Mouse (Mus musculus) heart, embryonic 12.5 days (tissue): ENCODE measurements at regions not wholly inside any gene's neighbourhood (a gene's known extent, or its start where the extent isn't known, plus 50 kb on each side); places are given as distances from the start of the nearest gene placed in this dataset.
"Not testable (repeated sequence)": the region's sequence is repeated elsewhere in the genome, so short reads cannot be mapped to it uniquely, and the experiment has no call there.

Experiments used
- ATAC-seq: fragments of 200-750 bp; cut with Nextera tagmentation; 2 replicates; pipeline ENCODE4 v1.8.0; 2017; ENCODE audit warnings: moderate TSS enrichment, moderate library complexity; ENCODE audit not compliant: insufficient number of reproducible peaks, low FRiP score
- H3K27ac ChIP-seq: fragments of 300-500 bp; sonication (generic); 2 replicates; pipeline ENCODE4 v1.5.1; 2016; ENCODE audit warnings: mild to moderate bottlenecking, moderate library complexity; ENCODE audit not compliant: poor library complexity, severe bottlenecking
- H3K27me3 ChIP-seq: fragments of 300-500 bp; sonication (generic); replicated peaks from 2 replicates; pipeline ENCODE4 v1.6.1; 2016; ENCODE audit warnings: mild to moderate bottlenecking, moderate library complexity
- H3K36me3 ChIP-seq: fragments of 300-500 bp; sonication (generic); 2 replicates; pipeline ENCODE4 v1.6.1; 2016; ENCODE audit warnings: mild to moderate bottlenecking, moderate library complexity
- H3K4me1 ChIP-seq: fragments of 300-500 bp; sonication (generic); replicated peaks from 2 replicates; pipeline ENCODE4 v1.6.1; 2016; ENCODE audit warnings: mild to moderate bottlenecking
- H3K4me2 ChIP-seq: fragments of 300-500 bp; sonication (generic); 2 replicates; pipeline ENCODE4 v1.6.1; 2016; ENCODE audit warnings: mild to moderate bottlenecking, moderate library complexity
- H3K4me3 ChIP-seq: fragments of 300-500 bp; sonication (generic); 2 replicates; pipeline ENCODE4 v1.5.1; 2016; ENCODE audit warnings: mild to moderate bottlenecking
- H3K9ac ChIP-seq: fragments of 300-500 bp; sonication (generic); 2 replicates; pipeline ENCODE4 v1.6.1; 2016; ENCODE audit warnings: mild to moderate bottlenecking, moderate library complexity
- H3K9me3 ChIP-seq: fragments of 300-500 bp; sonication (generic); replicated peaks from 2 replicates; pipeline ENCODE4 v1.6.1; 2016; ENCODE audit warnings: mild to moderate bottlenecking, moderate library complexity
- WGBS: fragments of 180-500 bp; shearing (Covaris S2); methylation state at CpG from one replicate; pipeline ENCODE4 v1.1.7; 2016; 5-methylcytosine and 5-hydroxymethylcytosine counted together

GRCm38 (mm10) chr8:126819261-126819660 is 126.4 kb downstream of the Tomm20 start:
- Histone ChIP-seq H3K4me1 (peaks cover 2% of the 10 kb centered on the region), H3K9ac (no peak overlapping the region), H3K27me3 (no peaks in the 10 kb centered on the region), H3K4me2 (no peak overlapping the region), H3K4me3 (no peak overlapping the region), H3K27ac (no peak overlapping the region), H3K36me3 (no peaks in the 10 kb centered on the region), H3K9me3 (no peaks in the 10 kb centered on the region)
- no peak for ATAC-seq
- WGBS: 86% methylated on average over 3 of the region's 3 CpGs

DNA sequence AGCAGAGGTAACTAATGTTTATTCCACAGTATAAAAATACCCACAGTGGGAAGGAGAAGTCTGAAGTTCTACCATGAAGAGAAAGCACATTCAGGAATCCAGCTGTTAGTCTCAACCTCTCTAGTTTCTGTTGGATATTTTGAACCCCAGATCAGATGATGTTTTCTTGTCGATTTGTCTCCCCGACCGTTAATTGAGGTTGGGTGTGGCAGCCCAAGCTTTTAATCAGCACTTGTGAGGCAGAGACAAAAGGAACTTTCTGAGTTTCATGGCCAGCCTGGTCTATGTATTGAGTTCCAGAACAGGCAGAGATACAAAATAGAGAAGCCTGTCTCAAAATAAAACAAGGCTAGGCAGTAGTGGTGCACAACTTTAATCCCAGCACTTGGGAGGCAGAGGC is 129.5 kb downstream of the Tomm20 start:
- H3K9ac ChIP-seq: no peak overlapping the region
- H3K4me2 ChIP-seq: no peak overlapping the region
- no peak for ATAC-seq
- 72% methylated on average over 3 of the region's 3 CpGs for whole genome bisulfite sequencing
- no peak overlapping the region for H3K4me3 ChIP-seq
- no peak overlapping the region for H3K27ac ChIP-seq
- H3K27me3 ChIP-seq: no peaks in the 10 kb centered on the region
- no peaks in the 10 kb centered on the region; the same call in 1 of the 2 replicates for H3K4me1 ChIP-seq
- H3K9me3 ChIP-seq: peaks cover 6% of the 10 kb centered on the region; the same call in 1 of the 2 replicates
- peaks cover 4% of the 10 kb centered on the region; the same call in 1 of the 2 replicates for H3K36me3 ChIP-seq

DNA sequence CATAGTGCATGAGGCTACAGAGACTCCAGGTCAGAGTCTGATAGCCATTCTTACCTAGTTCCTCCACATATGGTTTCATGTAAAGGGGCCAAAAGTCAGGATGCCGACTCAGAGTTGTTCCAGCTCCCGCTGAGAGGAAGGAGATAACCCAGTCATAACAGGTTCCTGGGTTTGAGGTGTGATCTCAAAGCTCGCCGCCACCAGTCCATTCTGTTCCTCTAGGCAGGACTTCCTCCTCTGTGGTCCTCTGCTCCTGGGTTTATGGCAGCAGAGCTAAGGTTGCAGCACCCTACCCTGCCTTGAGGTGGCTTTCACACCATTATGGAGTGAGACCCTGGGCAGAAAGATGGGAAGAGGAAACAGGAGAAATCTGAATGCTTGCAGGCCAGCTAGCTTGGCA is 131.2 kb downstream of the Tomm20 start:
- WGBS: 47% methylated on average over 4 of the region's 4 CpGs

DNA sequence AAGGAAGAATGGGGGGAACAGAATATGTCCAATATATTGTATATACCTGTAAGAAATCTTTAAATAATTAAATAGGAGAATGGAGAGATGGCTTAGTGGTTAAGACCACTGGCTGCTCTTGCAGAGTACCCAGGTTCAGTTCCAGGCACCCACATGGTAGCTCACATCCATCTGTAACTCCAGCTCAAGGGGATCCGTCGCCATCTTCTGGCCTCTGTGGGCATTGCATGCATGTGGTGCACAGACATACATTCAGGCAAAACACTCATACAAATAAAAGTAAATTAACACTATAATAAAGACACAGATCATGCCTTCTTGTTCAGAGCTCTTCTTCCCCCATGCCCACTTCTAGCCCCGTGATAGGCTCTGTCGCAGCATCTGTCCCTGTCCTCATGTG is 132.0 kb downstream of the Tomm20 start:
- H3K27ac ChIP-seq: no peak overlapping the region
- H3K9me3 ChIP-seq: peaks cover 6% of the 10 kb centered on the region; the same call in 1 of the 2 replicates
- no peaks in the 10 kb centered on the region; the same call in 1 of the 2 replicates for H3K4me1 ChIP-seq
- H3K9ac ChIP-seq: no peak overlapping the region
- peaks cover 4% of the 10 kb centered on the region; the same call in 1 of the 2 replicates for H3K36me3 ChIP-seq
- H3K27me3 ChIP-seq: no peaks in the 10 kb centered on the region
- no peak for ATAC-seq
- no peak overlapping the region for H3K4me2 ChIP-seq
- WGBS: 71% methylated on average over 4 of the region's 4 CpGs
- no peak overlapping the region for H3K4me3 ChIP-seq

More for the DNA sequence above, 131.2 kb downstream of the Tomm20 start:
- ATAC-seq: no peak
- Histone ChIP-seq H3K4me2 (no peak overlapping the region), H3K9me3 (peaks cover 6% of the 10 kb centered on the region; the same call in 1 of the 2 replicates), H3K9ac (no peak overlapping the region), H3K27me3 (no peaks in the 10 kb centered on the region), H3K4me3 (no peak overlapping the region), H3K4me1 (no peaks in the 10 kb centered on the region; the same call in 1 of the 2 replicates), H3K36me3 (peaks cover 4% of the 10 kb centered on the region; the same call in 1 of the 2 replicates), H3K27ac (no peak overlapping the region)

GRCm38 (mm10) chr8:126812777-126813176 is 132.9 kb downstream of the Tomm20 start:
- Histone ChIP-seq H3K4me2 (no peak overlapping the region), H3K36me3 (peaks cover 4% of the 10 kb centered on the region; the same call in 1 of the 2 replicates), H3K27me3 (no peaks in the 10 kb centered on the region), H3K27ac (no peak overlapping the region), H3K4me1 (peaks cover 1% of the 10 kb centered on the region; the same call in 1 of the 2 replicates), H3K4me3 (no peak overlapping the region), H3K9ac (no peak overlapping the region), H3K9me3 (peaks cover 6% of the 10 kb centered on the region; the same call in 1 of the 2 replicates)
- WGBS: 87% methylated on average over 5 of the region's 5 CpGs
- no peak for ATAC-seq

GRCm38 (mm10) chr8:126811358-126811757 is 134.3 kb downstream of the Tomm20 start:
- H3K27ac ChIP-seq, ATAC-seq: not testable (repeated sequence)

DNA sequence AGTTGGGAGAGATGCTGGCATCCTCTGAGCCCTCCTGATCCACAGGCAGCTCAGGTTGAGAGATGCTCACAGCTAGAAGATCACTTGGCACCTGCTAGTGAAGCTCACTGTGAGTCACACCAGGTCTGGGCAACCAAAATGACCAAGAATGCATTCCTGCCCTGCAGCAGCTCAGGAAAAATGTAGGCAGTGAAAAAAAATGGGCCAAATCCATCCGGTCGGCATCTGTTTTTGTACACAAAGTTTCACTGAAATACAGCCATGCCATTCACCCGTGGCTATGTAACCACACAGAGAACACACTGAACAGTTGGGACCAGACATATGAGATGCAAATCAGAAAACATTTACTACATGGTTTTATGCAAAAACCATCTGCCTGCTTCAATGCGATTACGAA is 135.1 kb downstream of the Tomm20 start:
- Histone ChIP-seq H3K9ac (no peak overlapping the region), H3K36me3 (peaks cover 4% of the 10 kb centered on the region; the same call in 1 of the 2 replicates), H3K4me3 (no peak overlapping the region), H3K9me3 (peaks cover 6% of the 10 kb centered on the region; the same call in 1 of the 2 replicates), H3K4me2 (no peak overlapping the region), H3K27me3 (no peaks in the 10 kb centered on the region), H3K4me1 (peaks cover 24% of the 10 kb centered on the region), H3K27ac (no peak overlapping the region)
- no peak for ATAC-seq
- 83% methylated on average over 5 of the region's 5 CpGs for WGBS

More at GRCm38 (mm10) chr8:126811358-126811757, 134.3 kb downstream of the Tomm20 start:
- peaks cover 15% of the 10 kb centered on the region for H3K4me1 ChIP-seq
- not testable (repeated sequence) for H3K9ac ChIP-seq, H3K9me3 ChIP-seq, H3K36me3 ChIP-seq, H3K27me3 ChIP-seq, H3K4me3 ChIP-seq, H3K4me2 ChIP-seq
- 53% methylated on average over 2 of the region's 2 CpGs for WGBS

DNA sequence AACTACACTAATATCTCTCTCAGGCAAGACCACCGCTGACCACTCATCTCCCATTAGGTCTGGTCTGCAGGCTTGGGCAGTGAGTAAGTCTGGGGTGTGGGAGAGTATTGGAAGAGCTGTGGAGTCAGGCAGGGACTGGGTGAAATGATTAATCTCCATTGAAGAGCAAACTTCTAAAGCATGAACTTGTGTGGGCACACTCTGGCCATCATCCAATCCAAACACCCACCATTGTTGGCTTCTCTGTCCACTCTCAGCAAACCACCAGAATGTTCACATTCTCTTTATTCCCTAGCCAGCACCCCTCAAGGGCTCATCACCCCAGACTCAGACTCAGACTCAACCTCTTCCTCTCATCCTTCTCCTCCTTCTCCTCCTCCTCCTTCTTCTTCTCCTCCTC is 136.3 kb downstream of the Tomm20 start:
- H3K4me2 ChIP-seq: no peak overlapping the region
- ATAC-seq: no peak
- H3K27ac ChIP-seq: no peak overlapping the region
- H3K4me3 ChIP-seq: no peak overlapping the region
- no peak overlapping the region for H3K9ac ChIP-seq
- peaks cover 6% of the 10 kb centered on the region; the same call in 1 of the 2 replicates for H3K9me3 ChIP-seq
- peaks cover 4% of the 10 kb centered on the region; the same call in 1 of the 2 replicates for H3K36me3 ChIP-seq
- WGBS: 82% methylated on average over 1 of the region's 1 CpGs
- H3K4me1 ChIP-seq: peaks cover 32% of the 10 kb centered on the region
- no peaks in the 10 kb centered on the region for H3K27me3 ChIP-seq

- ATAC-seq: no peak
- no peak overlapping the region for H3K4me3 ChIP-seq
- H3K4me1 ChIP-seq: peaks cover 36% of the 10 kb centered on the region
- H3K27me3 ChIP-seq: no peaks in the 10 kb centered on the region
- peaks cover 4% of the 10 kb centered on the region; the same call in 1 of the 2 replicates for H3K9me3 ChIP-seq
- peaks cover 4% of the 10 kb centered on the region; the same call in 1 of the 2 replicates for H3K36me3 ChIP-seq
- H3K9ac ChIP-seq: no peak overlapping the region
- 91% methylated on average over 4 of the region's 4 CpGs for WGBS
- no peak overlapping the region for H3K4me2 ChIP-seq
- H3K27ac ChIP-seq: no peak overlapping the region
Measured at GRCm38 (mm10) chr8:126808496-126808895, 137.1 kb downstream of the Tomm20 start.

DNA sequence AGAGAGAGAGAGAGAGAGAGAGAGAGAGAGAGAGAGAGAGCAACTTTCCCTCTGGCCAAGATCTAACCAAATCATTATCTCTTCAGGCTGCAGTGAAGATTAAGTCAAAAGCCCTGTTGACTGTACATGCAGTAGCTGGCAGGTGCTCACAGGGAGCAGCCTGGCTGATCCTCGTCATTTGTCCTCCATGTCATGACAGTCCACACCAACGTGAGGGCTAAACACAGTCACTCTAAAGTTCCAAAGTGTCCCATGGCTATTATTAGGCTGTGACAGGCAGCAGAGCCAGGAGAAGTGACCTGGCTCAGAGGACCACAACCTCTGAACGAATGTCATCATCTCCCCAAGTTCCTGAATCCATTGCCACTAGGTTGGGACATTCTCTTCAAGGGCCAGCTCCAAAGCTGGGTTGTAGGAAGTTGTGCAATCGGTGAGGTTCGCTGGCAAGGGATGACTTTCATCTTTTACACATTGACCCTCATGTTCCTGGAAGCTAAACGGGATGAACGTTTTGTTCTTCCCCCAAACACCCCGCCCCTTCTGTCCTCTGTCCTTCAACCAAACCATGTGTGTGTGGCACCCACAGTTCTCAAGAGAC is 138.4 kb downstream of the Tomm20 start:
- no peak overlapping the region for H3K9ac ChIP-seq
- no peaks in the 10 kb centered on the region for H3K36me3 ChIP-seq
- peaks cover 36% of the 10 kb centered on the region for H3K4me1 ChIP-seq
- 59% methylated on average over 8 of the region's 8 CpGs for WGBS
- H3K4me3 ChIP-seq: no peak overlapping the region
- ATAC-seq: no peak
- no peaks in the 10 kb centered on the region for H3K27me3 ChIP-seq
- H3K27ac ChIP-seq: peak overlapping the region; percentile 81
- H3K9me3 ChIP-seq: no peaks in the 10 kb centered on the region
- H3K4me2 ChIP-seq: no peak overlapping the region

DNA sequence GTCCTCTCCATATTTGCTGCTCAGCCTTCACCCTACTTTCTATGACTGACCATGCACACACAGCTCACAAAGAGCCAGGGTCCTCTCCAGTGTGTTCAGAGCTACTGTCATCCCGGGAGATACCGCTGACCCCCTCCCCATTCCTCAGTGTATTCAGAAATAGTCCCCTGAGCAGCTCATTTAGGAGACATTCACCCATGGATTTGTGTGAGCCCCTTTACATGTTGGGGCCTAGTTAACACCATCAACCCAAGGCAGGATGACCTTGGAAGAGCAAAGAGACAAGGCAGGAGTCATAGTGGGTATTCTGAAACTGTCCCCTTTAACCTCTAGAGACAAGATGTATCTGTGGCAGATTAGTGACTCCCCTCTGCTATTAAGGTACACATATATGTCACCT is 139.1 kb downstream of the Tomm20 start:
- Histone ChIP-seq H3K36me3 (no peaks in the 10 kb centered on the region), H3K4me2 (no peak overlapping the region), H3K9me3 (no peaks in the 10 kb centered on the region), H3K4me1 (peaks cover 36% of the 10 kb centered on the region), H3K9ac (no peak overlapping the region), H3K27ac (peak overlapping the region; percentile 81), H3K27me3 (no peaks in the 10 kb centered on the region), H3K4me3 (no peak overlapping the region)
- 82% methylated on average over 2 of the region's 2 CpGs for WGBS
- no peak for ATAC-seq
